Mouse (Mus musculus): ENCODE measurements around the gene Ccl5. TPM values are rescaled to one million over a fixed set of nuclear protein-coding genes. Genes with fewer than 3 reads are reported as not detected.
"Not testable (repeated sequence)": the region's sequence is repeated elsewhere in the genome, so short reads cannot be mapped to it uniquely, and the experiment has no call there.

Ccl5 gene
- polyA plus RNA-seq, 1 experiment from 2014 or later, result not detected

DNA sequence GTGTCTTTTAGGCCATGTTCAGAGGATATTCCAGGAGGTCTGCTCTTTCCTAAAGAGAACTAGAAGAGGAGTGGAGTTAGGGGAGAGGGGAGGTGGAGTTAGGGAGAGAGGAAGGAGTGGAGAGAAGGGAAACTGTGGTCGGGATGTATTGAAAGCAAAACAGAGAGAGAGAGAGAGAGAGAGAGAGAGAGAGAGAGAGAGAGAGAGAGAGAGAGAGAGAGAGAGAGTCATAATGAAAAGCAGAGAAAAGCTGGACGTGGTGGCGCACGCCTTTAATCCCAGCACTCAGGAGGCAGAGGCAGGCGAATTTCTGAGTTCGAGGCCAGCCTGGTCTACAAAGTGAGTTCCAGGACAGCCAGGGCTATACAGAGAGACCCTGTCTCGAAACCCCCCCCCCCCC lies 20.7 kb upstream of the Ccl5 start:
- not testable (repeated sequence) for DNase-seq (ENCODE audit: low spot score); H3K4me1 ChIP-seq (replicated peaks; ENCODE audit: control insufficient read depth, insufficient read depth, low read length); H3K9ac ChIP-seq (ENCODE audit: low read length); H3K9me3 ChIP-seq (ENCODE audit: control insufficient read depth, low read length); ATAC-seq (replicated peaks; ENCODE audit: low FRiP score); H3K4me3 ChIP-seq (ENCODE audit: low read depth, low read length); H3K27me3 ChIP-seq (ENCODE audit: control insufficient read depth, insufficient read depth, low read length); H3K4me2 ChIP-seq (ENCODE audit: low read depth, low read length, severe bottlenecking); H3K27ac ChIP-seq (ENCODE audit: low read depth, low read length); H3K36me3 ChIP-seq (ENCODE audit: control insufficient read depth, insufficient read depth, low read length)
- WGBS, result 91% methylated on average over 7 of the region's 7 CpGs

GRCm38 (mm10) chr11:83550186-83550632 lies 19.9 kb upstream of the Ccl5 start:
- H3K9me3 ChIP-seq (ENCODE audit: control insufficient read depth, low read length), result no peaks in the 10 kb centered on the region
- no peaks in the 10 kb centered on the region for H3K4me1 ChIP-seq (replicated peaks; ENCODE audit: control insufficient read depth, insufficient read depth, low read length)
- no peak overlapping the region for H3K4me2 ChIP-seq (ENCODE audit: low read depth, low read length, severe bottlenecking)
- DNase-seq (ENCODE audit: low spot score), result no peak
- ATAC-seq (replicated peaks; ENCODE audit: low FRiP score), result no peak
- no peak overlapping the region for H3K27ac ChIP-seq (ENCODE audit: low read depth, low read length)
- H3K4me3 ChIP-seq (ENCODE audit: low read depth, low read length), result no peak overlapping the region
- H3K27me3 ChIP-seq (ENCODE audit: control insufficient read depth, insufficient read depth, low read length), result no peaks in the 10 kb centered on the region
- 90% methylated on average over 5 of the region's 5 CpGs for WGBS
- no peak overlapping the region for H3K9ac ChIP-seq (ENCODE audit: low read length)
- no peaks in the 10 kb centered on the region for H3K36me3 ChIP-seq (ENCODE audit: control insufficient read depth, insufficient read depth, low read length)

DNA sequence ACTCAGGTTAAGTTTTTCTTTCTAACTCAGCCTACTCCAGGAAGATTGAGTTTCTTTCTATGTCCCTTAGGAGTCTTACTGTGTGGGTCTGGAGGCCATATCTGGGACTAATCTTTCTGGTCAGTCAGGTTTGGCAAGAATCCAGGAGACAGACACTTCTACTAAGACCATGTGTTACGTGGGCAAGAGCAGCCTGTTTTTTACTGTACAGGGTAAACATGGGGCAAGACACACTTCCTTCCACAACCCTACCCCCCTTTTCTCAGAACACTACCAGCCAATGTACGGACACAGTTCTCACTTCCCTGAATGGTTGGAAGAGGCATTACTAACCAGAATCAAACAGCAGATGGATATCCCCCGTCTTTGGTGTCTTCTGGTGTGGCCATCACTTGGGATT lies 13.9 kb upstream of the Ccl5 start:
- Histone ChIP-seq H3K9ac (ENCODE audit: low read length) (no peak overlapping the region), H3K4me1 (replicated peaks; ENCODE audit: control insufficient read depth, insufficient read depth, low read length) (no peaks in the 10 kb centered on the region), H3K4me3 (ENCODE audit: low read depth, low read length) (no peak overlapping the region), H3K9me3 (ENCODE audit: control insufficient read depth, low read length) (no peaks in the 10 kb centered on the region), H3K27me3 (ENCODE audit: control insufficient read depth, insufficient read depth, low read length) (no peaks in the 10 kb centered on the region), H3K36me3 (ENCODE audit: control insufficient read depth, insufficient read depth, low read length) (no peaks in the 10 kb centered on the region), H3K4me2 (ENCODE audit: low read depth, low read length, severe bottlenecking) (no peak overlapping the region), H3K27ac (ENCODE audit: low read depth, low read length) (no peak overlapping the region)
- DNase-seq (ENCODE audit: low spot score) (no peak), ATAC-seq (replicated peaks; ENCODE audit: low FRiP score) (no peak)
- WGBS, result 75% methylated on average over 3 of the region's 3 CpGs

GRCm38 (mm10) chr11:83541415-83541814 lies 11.1 kb upstream of the Ccl5 start:
- Histone ChIP-seq H3K27ac (ENCODE audit: low read depth, low read length) (no peak overlapping the region), H3K27me3 (ENCODE audit: control insufficient read depth, insufficient read depth, low read length) (no peaks in the 10 kb centered on the region), H3K4me2 (ENCODE audit: low read depth, low read length, severe bottlenecking) (no peak overlapping the region), H3K9me3 (ENCODE audit: control insufficient read depth, low read length) (no peaks in the 10 kb centered on the region), H3K36me3 (ENCODE audit: control insufficient read depth, insufficient read depth, low read length) (no peaks in the 10 kb centered on the region), H3K4me1 (replicated peaks; ENCODE audit: control insufficient read depth, insufficient read depth, low read length) (no peaks in the 10 kb centered on the region), H3K4me3 (ENCODE audit: low read depth, low read length) (no peak overlapping the region), H3K9ac (ENCODE audit: low read length) (no peak overlapping the region)
- DNase-seq (ENCODE audit: low spot score) (no peak), ATAC-seq (replicated peaks; ENCODE audit: low FRiP score) (no peak)
- 90% methylated on average over 3 of the region's 3 CpGs for WGBS

- WGBS, result 86% methylated on average over 2 of the region's 2 CpGs
- DNase-seq (ENCODE audit: low spot score) (no peak), ATAC-seq (replicated peaks; ENCODE audit: low FRiP score) (no peak)
- Histone ChIP-seq H3K4me1 (replicated peaks; ENCODE audit: control insufficient read depth, insufficient read depth, low read length) (no peaks in the 10 kb centered on the region), H3K9me3 (ENCODE audit: control insufficient read depth, low read length) (no peaks in the 10 kb centered on the region), H3K9ac (ENCODE audit: low read length) (no peak overlapping the region), H3K27ac (ENCODE audit: low read depth, low read length) (no peak overlapping the region), H3K4me3 (ENCODE audit: low read depth, low read length) (no peak overlapping the region), H3K4me2 (ENCODE audit: low read depth, low read length, severe bottlenecking) (no peak overlapping the region), H3K36me3 (ENCODE audit: control insufficient read depth, insufficient read depth, low read length) (no peaks in the 10 kb centered on the region), H3K27me3 (ENCODE audit: control insufficient read depth, insufficient read depth, low read length) (no peaks in the 10 kb centered on the region)
Observed at GRCm38 (mm10) chr11:83540931-83541330, 10.6 kb upstream of the Ccl5 start.

- no peak overlapping the region for H3K4me2 ChIP-seq (ENCODE audit: low read depth, low read length, severe bottlenecking)
- no peak overlapping the region for H3K4me3 ChIP-seq (ENCODE audit: low read depth, low read length)
- H3K4me1 ChIP-seq (replicated peaks; ENCODE audit: control insufficient read depth, insufficient read depth, low read length), result no peaks in the 10 kb centered on the region
- DNase-seq (ENCODE audit: low spot score) (no peak), ATAC-seq (replicated peaks; ENCODE audit: low FRiP score) (no peak)
- no peaks in the 10 kb centered on the region for H3K36me3 ChIP-seq (ENCODE audit: control insufficient read depth, insufficient read depth, low read length)
- no peak overlapping the region for H3K9ac ChIP-seq (ENCODE audit: low read length)
- 88% methylated on average over 3 of the region's 3 CpGs for WGBS
- no peaks in the 10 kb centered on the region for H3K9me3 ChIP-seq (ENCODE audit: control insufficient read depth, low read length)
- H3K27me3 ChIP-seq (ENCODE audit: control insufficient read depth, insufficient read depth, low read length), result no peaks in the 10 kb centered on the region
- H3K27ac ChIP-seq (ENCODE audit: low read depth, low read length), result no peak overlapping the region
Observed at GRCm38 (mm10) chr11:83538705-83539314, 8.5 kb upstream of the Ccl5 start.

GRCm38 (mm10) chr11:83536831-83537230 lies 6.5 kb upstream of the Ccl5 start:
- Histone ChIP-seq H3K36me3 (ENCODE audit: control insufficient read depth, insufficient read depth, low read length) (no peaks in the 10 kb centered on the region), H3K4me1 (replicated peaks; ENCODE audit: control insufficient read depth, insufficient read depth, low read length) (no peaks in the 10 kb centered on the region), H3K9ac (ENCODE audit: low read length) (no peak overlapping the region), H3K4me2 (ENCODE audit: low read depth, low read length, severe bottlenecking) (no peak overlapping the region), H3K9me3 (ENCODE audit: control insufficient read depth, low read length) (no peaks in the 10 kb centered on the region), H3K4me3 (ENCODE audit: low read depth, low read length) (no peak overlapping the region), H3K27me3 (ENCODE audit: control insufficient read depth, insufficient read depth, low read length) (no peaks in the 10 kb centered on the region), H3K27ac (ENCODE audit: low read depth, low read length) (no peak overlapping the region)
- WGBS, result 89% methylated on average over 3 of the region's 3 CpGs
- ATAC-seq (replicated peaks; ENCODE audit: low FRiP score) (no peak), DNase-seq (ENCODE audit: low spot score) (no peak)

- Histone ChIP-seq H3K27me3 (ENCODE audit: control insufficient read depth, insufficient read depth, low read length) (no peaks in the 10 kb centered on the region), H3K27ac (ENCODE audit: low read depth, low read length) (no peak overlapping the region), H3K4me1 (replicated peaks; ENCODE audit: control insufficient read depth, insufficient read depth, low read length) (no peaks in the 10 kb centered on the region), H3K36me3 (ENCODE audit: control insufficient read depth, insufficient read depth, low read length) (no peaks in the 10 kb centered on the region), H3K9me3 (ENCODE audit: control insufficient read depth, low read length) (no peaks in the 10 kb centered on the region), H3K9ac (ENCODE audit: low read length) (no peak overlapping the region), H3K4me3 (ENCODE audit: low read depth, low read length) (no peak overlapping the region), H3K4me2 (ENCODE audit: low read depth, low read length, severe bottlenecking) (no peak overlapping the region)
- DNase-seq (ENCODE audit: low spot score) (no peak), ATAC-seq (replicated peaks; ENCODE audit: low FRiP score) (no peak)
- 68% methylated on average over 13 of the region's 13 CpGs for WGBS
Observed at GRCm38 (mm10) chr11:83534609-83535423, 4.5 kb upstream of the Ccl5 start.

GRCm38 (mm10) chr11:83534143-83534542 lies 3.8 kb upstream of the Ccl5 start:
- DNase-seq (ENCODE audit: low spot score) (no peak), ATAC-seq (replicated peaks; ENCODE audit: low FRiP score) (no peak)
- Histone ChIP-seq H3K9me3 (ENCODE audit: control insufficient read depth, low read length) (no peaks in the 10 kb centered on the region), H3K4me1 (replicated peaks; ENCODE audit: control insufficient read depth, insufficient read depth, low read length) (no peaks in the 10 kb centered on the region), H3K27ac (ENCODE audit: low read depth, low read length) (no peak overlapping the region), H3K9ac (ENCODE audit: low read length) (no peak overlapping the region), H3K36me3 (ENCODE audit: control insufficient read depth, insufficient read depth, low read length) (no peaks in the 10 kb centered on the region), H3K27me3 (ENCODE audit: control insufficient read depth, insufficient read depth, low read length) (no peaks in the 10 kb centered on the region), H3K4me2 (ENCODE audit: low read depth, low read length, severe bottlenecking) (no peak overlapping the region), H3K4me3 (ENCODE audit: low read depth, low read length) (no peak overlapping the region)
- WGBS, result 87% methylated on average over 8 of the region's 8 CpGs

All from forebrain, embryonic 11.5 days (tissue).